Mouse (Mus musculus): ENCODE measurements at regions not wholly inside any gene's neighbourhood (a gene's known extent, or its start where the extent isn't known, plus 50 kb on each side); places are given as distances from the start of the nearest gene placed in this dataset.

GRCm38 (mm10) chr13:35460051-35460450 lies 199.6 kb upstream of the Cdyl start:
- TF ChIP-seq CTCF (IDR thresholded peaks at IDR 0.05; ENCODE audit: low read depth): no peak
- TF ChIP-seq EP300 (IDR thresholded peaks at IDR 0.05; ENCODE audit: low read depth): no peak
